Mouse (Mus musculus) midbrain, embryonic 10.5 days (tissue): ENCODE data around the gene Tmem132b. TPM values are rescaled to one million over a fixed set of nuclear protein-coding genes. Genes with fewer than 3 reads are reported as not detected.
"Not testable (repeated sequence)": the region's sequence is repeated elsewhere in the genome, so short reads cannot be mapped to it uniquely, and the experiment has no call there.

Experiments
- DNase-seq: peaks from one replicate; pipeline ENCODE4 v3.0.0-alpha.2; 2017; ENCODE audit warnings: low spot score
- H3K27ac ChIP-seq: fragments of 300-500 bp; sonication (generic); replicated peaks from 2 replicates; pipeline ENCODE4 v1.5.1; 2016; ENCODE audit warnings: mild to moderate bottlenecking
- H3K27me3 ChIP-seq: fragments of 300-500 bp; sonication (generic); 2 replicates; pipeline ENCODE4 v1.6.1; 2016; ENCODE audit warnings: low read depth, mild to moderate bottlenecking; ENCODE audit not compliant: poor library complexity, severe bottlenecking
- H3K36me3 ChIP-seq: fragments of 300-500 bp; sonication (generic); 2 replicates; pipeline ENCODE4 v1.6.1; 2016; ENCODE audit warnings: mild to moderate bottlenecking, moderate library complexity
- H3K4me1 ChIP-seq: fragments of 300-500 bp; sonication (generic); 2 replicates; pipeline ENCODE4 v1.6.1; 2016
- H3K4me3 ChIP-seq: fragments of 300-500 bp; sonication (generic); 2 replicates; pipeline ENCODE4 v1.5.1; 2016; ENCODE audit warnings: mild to moderate bottlenecking, moderate library complexity
- H3K9me3 ChIP-seq: fragments of 300-500 bp; sonication (generic); replicated peaks from 2 replicates; pipeline ENCODE4 v1.6.1; 2016; ENCODE audit warnings: mild to moderate bottlenecking
- WGBS: fragments of 180-500 bp; shearing (Covaris S2); methylation state at CpG from one replicate; pipeline ENCODE4 v1.1.7; 2016; 5-methylcytosine and 5-hydroxymethylcytosine counted together
- polyA plus RNA-seq: library from polyadenylated mRNA; unstranded; fragments of >200 nt; fragmentation: Nextera tagmentation; extraction: Ambion mirVana; gene quantifications from 2 replicates; pipeline ENCODE4 v1.2.1, GENCODE M21; 2016

Gene Tmem132b
- 0.20 and 0.29 TPM in 2 replicates for polyA plus RNA-seq

- Histone ChIP-seq H3K9me3 (peaks cover under 1% of the 10 kb centered on the region; the same call in 1 of the 2 replicates), H3K27me3 (peaks cover 92% of the 10 kb centered on the region), H3K4me3 (peak within 1 kb of the TSS; percentile 69), H3K4me1 (peaks cover 44% of the 10 kb centered on the region), H3K36me3 (no peaks in the 10 kb centered on the region), H3K27ac (peak within 1 kb of the TSS; percentile 78)
- DNase-seq: peak; percentile 52
- 2% methylated on average over 23 of the region's 25 CpGs for WGBS
Measured at GRCm38 (mm10) chr5:125531634-125532033, at the start of gene Tmem132b. TSS of gene Tmem132b (plus strand) at chr5:125531774.

DNA sequence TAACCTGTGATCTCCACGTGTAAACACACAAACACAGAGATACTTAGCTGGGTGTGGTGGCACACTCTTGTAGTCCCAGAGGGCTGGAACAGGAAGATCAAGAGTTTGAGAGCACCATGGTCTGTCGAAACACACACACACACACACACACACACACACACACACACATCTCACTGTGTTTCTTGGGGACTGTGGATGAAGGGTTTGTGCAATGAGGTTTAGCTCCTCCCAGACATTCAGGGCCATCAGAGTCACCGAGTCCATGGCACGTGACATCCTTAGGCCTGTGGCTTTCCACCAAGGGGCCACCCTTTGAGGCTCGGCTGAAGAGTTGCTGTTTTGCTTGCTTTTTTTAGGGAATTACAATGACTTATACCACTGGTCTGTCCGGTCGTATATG lies 49.1 kb upstream of the Tmem132b start:
- Histone ChIP-seq H3K36me3 (peaks cover 78% of the 10 kb centered on the region), H3K4me3 (no peak overlapping the region), H3K9me3 (no peaks in the 10 kb centered on the region), H3K27ac (no peak overlapping the region), H3K27me3 (no peaks in the 10 kb centered on the region), H3K4me1 (peaks cover 34% of the 10 kb centered on the region)
- no peak for DNase-seq
- WGBS: 88% methylated on average over 7 of the region's 7 CpGs

GRCm38 (mm10) chr5:125483712-125484611 lies 47.6 kb upstream of the Tmem132b start:
- H3K27ac ChIP-seq: no peak overlapping the region
- no peak overlapping the region for H3K4me3 ChIP-seq
- 86% methylated on average over 6 of the region's 6 CpGs for WGBS
- no peaks in the 10 kb centered on the region for H3K9me3 ChIP-seq
- no peaks in the 10 kb centered on the region for H3K27me3 ChIP-seq
- peaks cover 76% of the 10 kb centered on the region for H3K36me3 ChIP-seq
- no peak for DNase-seq
- peaks cover 32% of the 10 kb centered on the region for H3K4me1 ChIP-seq

DNA sequence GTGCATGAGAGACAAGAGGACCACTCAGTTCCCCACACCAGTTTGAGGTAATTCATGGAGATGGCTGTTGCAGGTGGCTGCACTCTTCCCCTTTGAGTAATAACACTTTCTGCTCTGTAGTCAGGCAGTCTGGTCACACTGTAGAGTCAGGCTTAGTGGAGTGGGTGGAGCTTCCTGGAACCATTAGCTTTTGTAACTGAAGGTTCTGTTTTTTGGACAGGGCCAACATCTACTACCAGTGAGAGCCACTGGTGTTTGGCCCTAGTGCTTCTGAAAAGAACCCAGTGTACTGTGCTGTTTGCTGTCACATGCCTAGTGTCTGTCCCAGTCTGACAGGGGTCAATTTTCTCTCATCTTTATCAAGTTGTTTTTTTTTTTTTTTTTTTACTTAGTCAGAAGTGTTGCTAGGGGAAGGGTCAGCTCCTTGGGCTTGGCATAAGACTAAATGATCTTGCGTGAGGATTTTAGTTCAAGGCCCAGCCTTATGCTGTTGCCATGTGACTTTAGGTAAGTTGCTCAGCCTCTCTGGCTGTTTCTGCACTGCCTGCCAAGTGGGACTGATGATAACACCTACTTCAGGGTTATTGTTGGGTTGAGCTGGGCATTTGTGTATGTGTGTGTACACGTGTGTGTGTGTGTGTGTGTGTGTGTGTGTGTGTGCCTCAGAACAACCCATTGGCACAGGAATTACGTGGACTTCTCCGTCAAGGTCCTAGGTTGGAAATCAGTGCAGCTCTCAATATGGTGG lies 46.4 kb upstream of the Tmem132b start:
- no peak for DNase-seq
- peaks cover 79% of the 10 kb centered on the region for H3K36me3 ChIP-seq
- H3K27ac ChIP-seq: no peak overlapping the region
- peaks cover 27% of the 10 kb centered on the region for H3K4me1 ChIP-seq
- 98% methylated on average over 4 of the region's 4 CpGs for WGBS
- no peaks in the 10 kb centered on the region for H3K27me3 ChIP-seq
- H3K4me3 ChIP-seq: no peak overlapping the region
- no peaks in the 10 kb centered on the region for H3K9me3 ChIP-seq

- 90% methylated on average over 1 of the region's 1 CpGs for WGBS
- DNase-seq: no peak
- Histone ChIP-seq H3K4me3 (no peak overlapping the region), H3K36me3 (peaks cover 79% of the 10 kb centered on the region), H3K27me3 (no peaks in the 10 kb centered on the region), H3K4me1 (peaks cover 19% of the 10 kb centered on the region), H3K27ac (no peak overlapping the region), H3K9me3 (no peaks in the 10 kb centered on the region)
Measured at GRCm38 (mm10) chr5:125486088-125486487, 45.5 kb upstream of the Tmem132b start.

- no peak overlapping the region for H3K4me3 ChIP-seq
- H3K27me3 ChIP-seq: no peaks in the 10 kb centered on the region
- peak; percentile 52 for DNase-seq
- H3K36me3 ChIP-seq: peaks cover 81% of the 10 kb centered on the region
- H3K4me1 ChIP-seq: peaks cover 19% of the 10 kb centered on the region
- peak overlapping the region; percentile 74 for H3K27ac ChIP-seq
- 64% methylated on average over 11 of the region's 11 CpGs for WGBS
- H3K9me3 ChIP-seq: no peaks in the 10 kb centered on the region
Measured at GRCm38 (mm10) chr5:125487375-125488115, 44.0 kb upstream of the Tmem132b start.

DNA sequence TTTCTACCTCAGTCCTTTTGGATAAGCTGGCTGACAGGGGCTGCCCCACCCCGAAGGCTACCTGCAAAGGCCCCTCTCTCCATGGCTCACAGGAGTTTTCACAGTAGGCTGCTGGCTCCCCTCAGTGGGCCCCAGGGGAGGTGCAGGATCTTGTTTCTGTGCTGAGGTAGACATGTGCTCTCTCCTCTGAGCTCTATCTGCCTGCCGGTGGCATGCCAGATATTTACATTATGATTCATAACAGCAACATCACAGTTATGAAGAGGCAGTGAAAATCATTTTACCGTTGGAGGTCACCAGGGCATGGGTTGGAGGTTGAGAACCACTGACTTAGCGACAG lies 43.5 kb upstream of the Tmem132b start:
- H3K27me3 ChIP-seq: no peaks in the 10 kb centered on the region
- no peak overlapping the region for H3K4me3 ChIP-seq
- H3K36me3 ChIP-seq: peaks cover 81% of the 10 kb centered on the region
- peaks cover 19% of the 10 kb centered on the region for H3K4me1 ChIP-seq
- no peaks in the 10 kb centered on the region for H3K9me3 ChIP-seq
- WGBS: 75% methylated on average over 4 of the region's 4 CpGs
- peak; percentile 26 for DNase-seq
- H3K27ac ChIP-seq: peak overlapping the region; percentile 74

DNA sequence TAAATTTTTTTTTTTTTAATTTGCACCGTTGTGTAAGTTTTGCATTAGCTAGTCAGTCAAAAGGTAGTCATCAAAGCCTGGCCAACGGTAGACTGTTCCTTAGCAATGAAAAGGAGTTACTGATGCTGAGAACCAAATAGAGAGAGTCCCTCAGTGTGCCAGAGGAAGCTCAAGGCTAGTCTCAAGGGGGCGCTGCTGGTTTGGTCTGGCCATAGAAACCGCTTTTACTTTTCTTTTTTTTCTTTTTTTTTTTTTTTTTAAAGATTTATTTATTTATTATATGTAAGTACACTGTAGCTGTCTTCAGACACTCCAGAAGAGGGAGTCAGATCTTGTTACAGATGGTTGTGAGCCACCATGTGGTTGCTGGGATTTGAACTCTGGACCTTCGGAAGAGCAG lies 42.6 kb upstream of the Tmem132b start:
- Histone ChIP-seq H3K4me1 (peaks cover 19% of the 10 kb centered on the region), H3K36me3 (peaks cover 78% of the 10 kb centered on the region)
- not testable (repeated sequence) for H3K4me3 ChIP-seq, H3K27ac ChIP-seq, DNase-seq, H3K9me3 ChIP-seq, H3K27me3 ChIP-seq
- WGBS: 86% methylated on average over 5 of the region's 5 CpGs

DNA sequence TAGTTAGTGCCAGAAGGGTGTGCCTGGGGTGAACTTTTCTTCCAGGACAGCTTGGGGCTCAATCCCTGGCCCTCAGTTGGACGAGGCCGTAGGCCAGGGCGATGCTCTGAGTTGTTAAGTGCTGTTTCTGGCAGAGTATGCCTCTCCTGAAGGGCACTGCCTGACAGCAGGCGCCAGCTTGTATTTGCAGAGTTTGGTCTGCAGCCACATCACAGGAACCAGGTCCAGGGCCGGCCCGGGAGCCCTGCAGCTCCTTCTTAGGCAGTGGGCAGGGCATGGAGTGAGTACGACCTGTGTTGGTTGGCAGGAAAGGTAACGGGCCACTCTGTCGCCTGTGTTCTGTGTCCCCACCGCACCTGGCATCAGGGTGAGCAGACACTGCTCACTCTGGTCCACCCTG lies 40.5 kb upstream of the Tmem132b start:
- no peak for DNase-seq
- Histone ChIP-seq H3K27me3 (no peaks in the 10 kb centered on the region), H3K27ac (no peak overlapping the region; the same call in 1 of the 2 replicates), H3K4me1 (peaks cover 19% of the 10 kb centered on the region), H3K36me3 (peaks cover 80% of the 10 kb centered on the region), H3K4me3 (no peak overlapping the region), H3K9me3 (no peaks in the 10 kb centered on the region)
- 91% methylated on average over 10 of the region's 10 CpGs for WGBS

DNA sequence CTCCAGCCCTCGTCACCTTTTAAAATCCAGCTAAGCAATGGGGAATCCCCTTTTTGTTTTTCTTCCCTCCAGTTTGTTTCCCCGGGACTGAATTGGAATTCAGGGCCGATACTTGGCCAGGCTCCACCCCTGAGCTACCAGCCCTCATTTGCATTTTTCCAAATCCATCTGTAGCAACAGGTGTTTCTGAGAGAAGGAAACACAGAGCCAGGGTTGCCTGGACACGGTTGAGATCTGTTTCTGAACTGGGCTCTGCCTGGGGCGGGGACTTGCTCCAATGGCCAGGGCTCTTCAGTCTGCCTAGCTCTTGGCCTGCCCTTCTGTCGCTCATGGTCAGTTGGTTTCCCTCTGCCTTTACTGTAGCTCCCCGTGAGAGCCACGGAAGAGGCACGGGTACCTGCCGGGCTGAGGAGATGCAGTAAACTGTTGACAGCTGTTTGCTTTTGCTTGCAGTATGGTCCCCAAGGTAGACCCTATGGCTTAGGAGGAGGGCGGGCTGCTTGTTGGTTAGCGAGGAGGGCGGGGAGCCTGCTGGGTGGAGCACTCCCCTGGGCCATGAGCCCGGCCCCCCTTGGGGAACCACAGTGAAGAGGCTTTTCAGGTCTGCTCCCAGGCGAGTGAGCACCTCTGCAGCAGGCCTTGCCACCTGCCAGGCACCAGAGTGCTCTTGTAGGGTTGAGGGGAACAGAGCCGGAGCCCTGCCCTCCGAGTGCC lies 39.0 kb upstream of the Tmem132b start:
- DNase-seq: no peak
- Histone ChIP-seq H3K4me1 (peaks cover 10% of the 10 kb centered on the region), H3K4me3 (no peak overlapping the region), H3K36me3 (peaks cover 72% of the 10 kb centered on the region), H3K27ac (0 out of 2 replicates have a peak overlapping the region, but pooled peaks have one; percentile 17), H3K9me3 (no peaks in the 10 kb centered on the region), H3K27me3 (no peaks in the 10 kb centered on the region)
- 58% methylated on average over 17 of the region's 17 CpGs for WGBS

- Histone ChIP-seq H3K4me1 (peaks cover 8% of the 10 kb centered on the region), H3K4me3 (no peak overlapping the region), H3K27ac (0 out of 2 replicates have a peak overlapping the region, but pooled peaks have one; percentile 17), H3K36me3 (peaks cover 67% of the 10 kb centered on the region), H3K9me3 (no peaks in the 10 kb centered on the region), H3K27me3 (no peaks in the 10 kb centered on the region)
- WGBS: 63% methylated on average over 5 of the region's 5 CpGs
- DNase-seq: no peak
Measured at GRCm38 (mm10) chr5:125493093-125493423, 38.5 kb upstream of the Tmem132b start.

DNA sequence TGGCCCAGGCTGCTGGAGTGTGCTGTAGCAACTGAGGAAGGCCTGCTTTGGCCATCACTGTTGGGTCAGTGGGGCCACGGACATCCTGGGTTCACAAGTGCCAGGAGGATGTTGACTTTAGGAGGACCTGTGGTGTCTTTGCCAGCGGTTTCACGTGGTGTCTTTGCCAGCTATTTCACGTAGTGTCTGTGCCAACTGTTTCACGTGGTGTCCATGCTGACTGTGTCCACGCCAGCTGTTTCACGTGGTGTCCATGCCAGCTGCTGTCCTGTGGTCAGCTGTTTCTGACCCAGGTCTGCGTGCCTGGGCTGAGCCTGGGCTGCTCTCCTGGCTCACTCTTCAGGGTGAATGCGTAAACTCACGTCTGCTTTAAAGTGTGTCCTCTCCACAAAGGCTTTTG lies 35.9 kb upstream of the Tmem132b start:
- Histone ChIP-seq H3K36me3 (peaks cover 70% of the 10 kb centered on the region), H3K4me3 (no peak overlapping the region), H3K27me3 (no peaks in the 10 kb centered on the region), H3K4me1 (peaks cover 6% of the 10 kb centered on the region; the same call in 1 of the 2 replicates), H3K9me3 (no peaks in the 10 kb centered on the region), H3K27ac (no peak overlapping the region)
- WGBS: 91% methylated on average over 10 of the region's 10 CpGs
- no peak for DNase-seq
